Mouse (Mus musculus) olfactory bulb, adult 2 months (tissue): ENCODE results near the gene Gtpbp3. TPM values are rescaled to one million over a fixed set of nuclear protein-coding genes. Genes with fewer than 3 reads are reported as not detected.
A peak's percentile ranks its signal among the peaks of the same experiment; 100 is the strongest.

Source experiments
- H3K27ac ChIP-seq: fragments of 200-500 bp; 2 replicates; pipeline ENCODE4 v1.5.1; 2012; ENCODE audit warnings: low read depth, low read length; ENCODE audit not compliant: insufficient read depth
- H3K4me1 ChIP-seq: fragments of 200-500 bp; 2 replicates; pipeline ENCODE4 v1.6.1; 2012; ENCODE audit warnings: low read length; ENCODE audit not compliant: control insufficient read depth, insufficient read depth
- H3K4me3 ChIP-seq: fragments of 200-500 bp; 2 replicates; pipeline ENCODE4 v1.5.1; 2012; ENCODE audit warnings: mild to moderate bottlenecking, low read depth, low read length, moderate library complexity; ENCODE audit not compliant: insufficient read depth
- CTCF ChIP-seq: fragments of 200-500 bp; IDR thresholded peaks from 2 replicates; pipeline ENCODE4 v1.5.1; 2012; ENCODE audit warnings: low read depth, mild to moderate bottlenecking, low read length, moderate library complexity; ENCODE audit not compliant: insufficient read depth
- POLR2A ChIP-seq: fragments of 200-500 bp; IDR thresholded peaks from 2 replicates; pipeline ENCODE4 v1.6.1; 2012; ENCODE audit warnings: mild to moderate bottlenecking, low read depth, low read length, moderate library complexity; ENCODE audit not compliant: insufficient read depth
- WGBS: fragments of 180-500 bp; shearing (Covaris S2); methylation state at CpG from one replicate; pipeline ENCODE4 v1.1.7; 2018; 5-methylcytosine and 5-hydroxymethylcytosine counted together
- polyA plus RNA-seq: library from polyadenylated mRNA; stranded (reverse); fragments of >200 nt; gene quantifications from 2 replicates; pipeline ENCODE4 v1.2.4, GENCODE M21; 2012; ENCODE audit warnings: low replicate concordance; ENCODE audit not compliant: missing spikeins, insufficient read depth, insufficient read length

Gtpbp3 gene
- polyA plus RNA-seq, 1 experiment = not detected

GRCm38 (mm10) chr8:71488454-71488853 is 551 bp downstream of the Gtpbp3 start:
- H3K4me3 ChIP-seq = peak overlapping the region; percentile 78
- H3K27ac ChIP-seq = no peak overlapping the region
- H3K4me1 ChIP-seq = peaks cover 22% of the 10 kb centered on the region
- TF ChIP-seq CTCF = no peak
- TF ChIP-seq POLR2A = no peak
- WGBS = 0% methylated on average over 22 of the region's 22 CpGs

GRCm38 (mm10) chr8:71495039-71495438 is 7.1 kb downstream of the Gtpbp3 start:
- TF ChIP-seq CTCF (peak; percentile 86), POLR2A (no peak)
- H3K4me3 ChIP-seq = 0 out of 2 replicates have a peak overlapping the region, but pooled peaks have one; percentile 9
- H3K27ac ChIP-seq = no peak overlapping the region

GRCm38 (mm10) chr8:71495811-71496210 is 7.9 kb downstream of the Gtpbp3 start:
- TF ChIP-seq POLR2A (no peak), CTCF (no peak)
- no peak overlapping the region for H3K4me3 ChIP-seq
- 66% methylated on average over 5 of the region's 5 CpGs for WGBS
- H3K4me1 ChIP-seq = peaks cover 28% of the 10 kb centered on the region
- H3K27ac ChIP-seq = no peak overlapping the region

More at GRCm38 (mm10) chr8:71495039-71495438, 7.1 kb downstream of the Gtpbp3 start:
- peaks cover 28% of the 10 kb centered on the region for H3K4me1 ChIP-seq
- WGBS = 9% methylated on average over 16 of the region's 16 CpGs

- 51% methylated on average over 11 of the region's 11 CpGs for WGBS
These were observed 8.6 kb downstream of the Gtpbp3 start for GRCm38 (mm10) chr8:71496481-71496880.

GRCm38 (mm10) chr8:71497077-71497645 is 9.3 kb downstream of the Gtpbp3 start:
- Histone ChIP-seq H3K27ac (no peak overlapping the region), H3K4me1 (peaks cover 28% of the 10 kb centered on the region), H3K4me3 (no peak overlapping the region)
- no peak for TF ChIP-seq CTCF
- TF ChIP-seq POLR2A = no peak
- WGBS = 97% methylated on average over 1 of the region's 1 CpGs

More at GRCm38 (mm10) chr8:71496481-71496880, 8.6 kb downstream of the Gtpbp3 start:
- Histone ChIP-seq H3K4me1 (peaks cover 28% of the 10 kb centered on the region), H3K4me3 (no peak overlapping the region), H3K27ac (no peak overlapping the region)
- no peak for TF ChIP-seq CTCF
- TF ChIP-seq POLR2A = no peak

GRCm38 (mm10) chr8:71497881-71498501 is 10.1 kb downstream of the Gtpbp3 start:
- no peak overlapping the region for H3K27ac ChIP-seq
- WGBS = 37% methylated on average over 15 of the region's 15 CpGs
- H3K4me1 ChIP-seq = peaks cover 28% of the 10 kb centered on the region
- no peak overlapping the region for H3K4me3 ChIP-seq
- TF ChIP-seq POLR2A = no peak
- no peak for TF ChIP-seq CTCF

GRCm38 (mm10) chr8:71498816-71499690 is 11.2 kb downstream of the Gtpbp3 start:
- Histone ChIP-seq H3K27ac (no peak overlapping the region), H3K4me3 (no peak overlapping the region), H3K4me1 (peaks cover 28% of the 10 kb centered on the region)
- 55% methylated on average over 16 of the region's 16 CpGs for WGBS
- no peak for TF ChIP-seq POLR2A
- no peak for TF ChIP-seq CTCF

- Histone ChIP-seq H3K27ac (no peak overlapping the region), H3K4me3 (no peak overlapping the region), H3K4me1 (0 out of 2 replicates have a peak, but pooled peaks cover 5% of the 10 kb centered on the region)
- WGBS = 89% methylated on average over 4 of the region's 4 CpGs
- TF ChIP-seq CTCF (no peak), POLR2A (no peak)
These were observed 16.4 kb downstream of the Gtpbp3 start for GRCm38 (mm10) chr8:71504349-71504748.
